Mouse (Mus musculus) forebrain, embryonic 15.5 days (tissue): ENCODE results near the gene Nrbp1. TPM values are rescaled to one million over a fixed set of nuclear protein-coding genes. Genes with fewer than 3 reads are reported as not detected.

Experiments
- polyA plus RNA-seq: library from polyadenylated mRNA; unstranded; fragments of >200 nt; fragmentation: Nextera tagmentation; extraction: Ambion mirVana; gene quantifications from 2 replicates; pipeline ENCODE4 v1.2.1, GENCODE M21; 2015

Gene Nrbp1
- polyA plus RNA-seq, 1 experiment from 2014 or later, result 156 TPM

Other genes with a start within 250 kb of the Nrbp1 start
- gene Atraid, start 192.6 kb upstream of the Nrbp1 start, polyA plus RNA-seq, result 144 and 153 TPM in 2 replicates
- gene Slc5a6, start 191.9 kb upstream of the Nrbp1 start, polyA plus RNA-seq, result 13.6 and 16.0 TPM in 2 replicates
- 17.6 and 19.8 TPM in 2 replicates for gene Cad, start 186.1 kb upstream of the Nrbp1 start, polyA plus RNA-seq
- not detected in 2 replicates for gene Dnajc5g, start 134.6 kb upstream of the Nrbp1 start, polyA plus RNA-seq
- gene Slc30a3, start 132.6 kb upstream of the Nrbp1 start, polyA plus RNA-seq, result 1.5 and 2.2 TPM in 2 replicates
- not detected in 2 replicates for gene Trim54, start 124.2 kb upstream of the Nrbp1 start, polyA plus RNA-seq
- not detected in 2 replicates for gene Ucn, start 102.0 kb upstream of the Nrbp1 start, polyA plus RNA-seq
- 54.6 and 54.8 TPM in 2 replicates for gene Mpv17, start 86.6 kb upstream of the Nrbp1 start, polyA plus RNA-seq
- gene Gm29609, start 61.0 kb upstream of the Nrbp1 start, polyA plus RNA-seq, result 1.2 and 1.8 TPM in 2 replicates
- 69.5 and 75.4 TPM in 2 replicates for gene Gtf3c2, start 60.7 kb upstream of the Nrbp1 start, polyA plus RNA-seq
- gene Snx17, start 47.6 kb upstream of the Nrbp1 start, polyA plus RNA-seq, result 138 and 143 TPM in 2 replicates
- gene Eif2b4, start 47.4 kb upstream of the Nrbp1 start, polyA plus RNA-seq, result 78.8 and 87.0 TPM in 2 replicates
- 16.3 and 17.7 TPM in 2 replicates for gene Zfp513, start 38.6 kb upstream of the Nrbp1 start, polyA plus RNA-seq
- gene Ppm1g, start 20.2 kb upstream of the Nrbp1 start, polyA plus RNA-seq, result 170 TPM in 2 replicates
- 0.34 TPM in 1 of 2 replicates, not detected in the other for gene Gm9970, start 368 bp downstream of the Nrbp1 start, polyA plus RNA-seq
- 1.7 and 2.4 TPM in 2 replicates for gene Krtcap3, start 10.8 kb downstream of the Nrbp1 start, polyA plus RNA-seq
- gene Ift172, start 50.3 kb downstream of the Nrbp1 start, polyA plus RNA-seq, result 36.0 and 38.0 TPM in 2 replicates
- gene Fndc4, start 55.2 kb downstream of the Nrbp1 start, polyA plus RNA-seq, result 89.2 and 90.3 TPM in 2 replicates
- 0.27 and 0.45 TPM in 2 replicates for gene Gckr, start 56.6 kb downstream of the Nrbp1 start, polyA plus RNA-seq
- gene Zfp512, start 211.6 kb downstream of the Nrbp1 start, polyA plus RNA-seq, result 116 and 122 TPM in 2 replicates
- not detected in 2 replicates for gene 4930548H24Rik, start 244.9 kb downstream of the Nrbp1 start, polyA plus RNA-seq